Mouse (Mus musculus) embryonic facial prominence, embryonic 14.5 days (tissue): ENCODE measurements around the gene Nkx3-2. TPM values are rescaled to one million over a fixed set of nuclear protein-coding genes. Genes with fewer than 3 reads are reported as not detected.

Experiments used
- ATAC-seq: fragments of 200-750 bp; cut with Nextera tagmentation; 2 replicates; pipeline ENCODE4 v1.8.0; 2017; ENCODE audit warnings: low read depth, moderate number of reproducible peaks, moderate TSS enrichment
- DNase-seq: peaks from one replicate; pipeline ENCODE4 v3.0.0-alpha.2; 2015; ENCODE audit warnings: low spot score
- H3K27ac ChIP-seq: fragments of 300-500 bp; sonication (generic); replicated peaks from 2 replicates; pipeline ENCODE4 v1.5.1; 2014; ENCODE audit warnings: low read depth, mild to moderate bottlenecking, low read length, moderate library complexity
- H3K27me3 ChIP-seq: fragments of 300-500 bp; sonication (generic); replicated peaks from 2 replicates; pipeline ENCODE4 v1.6.1; 2014; ENCODE audit warnings: low read length; ENCODE audit not compliant: control insufficient read depth, insufficient read depth
- H3K36me3 ChIP-seq: fragments of 300-500 bp; sonication (generic); 2 replicates; pipeline ENCODE4 v1.6.1; 2014; ENCODE audit warnings: low read length, mixed read lengths; ENCODE audit not compliant: control insufficient read depth, insufficient read depth
- H3K4me1 ChIP-seq: fragments of 300-500 bp; sonication (generic); 2 replicates; pipeline ENCODE4 v1.6.1; 2014; ENCODE audit warnings: antibody characterized with exemption, low read length; ENCODE audit not compliant: control insufficient read depth, insufficient read depth
- H3K4me2 ChIP-seq: fragments of 300-500 bp; sonication (generic); 2 replicates; pipeline ENCODE4 v1.6.1; 2014; ENCODE audit warnings: low read depth, mild to moderate bottlenecking, low read length, moderate library complexity, mixed read lengths
- H3K4me3 ChIP-seq: fragments of 300-500 bp; sonication (generic); 2 replicates; pipeline ENCODE4 v1.5.1; 2014; ENCODE audit warnings: low read depth, mild to moderate bottlenecking, low read length
- H3K9ac ChIP-seq: fragments of 300-500 bp; sonication (generic); 2 replicates; pipeline ENCODE4 v1.6.1; 2014; ENCODE audit warnings: low read depth, mild to moderate bottlenecking, low read length, moderate library complexity, mixed read lengths
- H3K9me3 ChIP-seq: fragments of 300-500 bp; sonication (generic); 2 replicates; pipeline ENCODE4 v1.6.1; 2016; ENCODE audit warnings: low read length; ENCODE audit not compliant: control insufficient read depth
- WGBS: fragments of 180-500 bp; shearing (Covaris S2); extraction: QIAGEN DNeasy Blood & Tissue Kit; methylation state at CpG from one replicate; pipeline ENCODE4 v1.1.7; 2014; 5-methylcytosine and 5-hydroxymethylcytosine counted together
- polyA plus RNA-seq: library from polyadenylated mRNA; unstranded; fragments of >200 nt; fragmentation: Nextera tagmentation; extraction: Ambion mirVana; gene quantifications from 2 replicates; pipeline ENCODE4 v1.2.1, GENCODE M21; 2014

Nkx3-2 gene
- polyA plus RNA-seq, 1 experiment from 2014 or later = 1.2 TPM

DNA sequence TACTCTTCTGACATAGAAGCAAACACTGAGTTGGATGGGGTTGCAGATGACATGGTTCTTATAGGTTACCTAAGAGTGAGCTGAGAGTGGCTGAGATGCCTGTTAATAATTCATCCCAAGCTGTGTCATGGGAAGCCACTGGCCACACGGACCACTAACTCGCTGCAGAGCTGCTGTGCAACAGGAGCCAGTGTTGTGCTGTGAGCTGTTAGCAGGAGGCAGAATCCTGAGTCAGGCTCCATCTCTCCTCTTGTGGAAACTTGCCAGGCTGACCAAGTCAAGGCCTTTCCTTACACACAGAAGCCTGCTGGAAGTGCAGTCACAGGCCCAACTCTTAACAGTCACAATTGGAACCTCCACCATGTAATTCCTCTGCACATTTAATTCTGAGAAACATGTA is 26.2 kb upstream of the Nkx3-2 start:
- no peak overlapping the region for H3K9ac ChIP-seq
- no peak for DNase-seq
- H3K27ac ChIP-seq = no peak overlapping the region
- no peaks in the 10 kb centered on the region for H3K27me3 ChIP-seq
- no peak for ATAC-seq
- no peaks in the 10 kb centered on the region for H3K4me1 ChIP-seq
- peaks cover 90% of the 10 kb centered on the region for H3K36me3 ChIP-seq
- H3K4me2 ChIP-seq = no peak overlapping the region
- WGBS = 94% methylated on average over 2 of the region's 2 CpGs
- H3K4me3 ChIP-seq = no peak overlapping the region
- no peaks in the 10 kb centered on the region for H3K9me3 ChIP-seq

DNA sequence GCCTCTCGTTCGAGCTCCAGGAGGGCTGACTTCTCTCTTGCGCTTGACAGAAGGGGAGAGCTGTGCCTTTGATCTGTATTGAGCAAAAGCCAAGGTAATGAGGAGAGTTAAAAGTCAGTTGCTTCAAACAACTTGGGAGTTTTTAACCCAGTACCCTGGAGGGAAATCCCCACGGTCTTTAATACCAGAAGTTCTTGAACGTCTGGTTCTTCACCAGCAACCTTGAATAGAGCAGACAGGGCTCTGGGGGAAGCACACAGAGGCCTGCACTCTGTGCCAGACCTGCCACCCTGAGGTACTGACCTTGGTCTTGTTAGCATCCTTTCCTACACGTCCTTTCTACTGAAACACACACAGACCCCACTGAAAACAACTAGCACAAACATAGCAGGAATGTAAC is 24.6 kb upstream of the Nkx3-2 start:
- 79% methylated on average over 6 of the region's 6 CpGs for WGBS

DNA sequence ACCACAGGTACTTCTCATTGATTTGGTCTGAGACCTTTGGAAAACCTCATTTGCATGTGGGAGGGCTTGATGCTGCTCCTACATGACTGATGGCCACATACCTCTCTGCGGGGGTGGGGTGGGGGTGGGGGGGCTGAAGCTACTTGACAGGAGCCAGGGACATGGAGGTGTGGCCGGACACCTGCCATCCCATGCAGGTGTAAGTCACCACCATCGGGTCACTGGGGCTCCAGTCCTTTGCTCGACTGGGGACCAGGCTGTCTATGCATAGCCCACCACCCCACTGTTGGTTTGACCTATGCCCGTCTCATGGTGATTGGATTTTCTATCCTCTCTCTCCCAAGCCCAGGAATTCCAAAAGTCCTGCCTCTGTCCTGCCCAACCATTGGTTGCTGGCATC is 17.6 kb upstream of the Nkx3-2 start:
- no peak overlapping the region for H3K4me3 ChIP-seq
- WGBS = 78% methylated on average over 5 of the region's 5 CpGs
- H3K36me3 ChIP-seq = peaks cover 20% of the 10 kb centered on the region
- no peak overlapping the region for H3K4me2 ChIP-seq
- no peaks in the 10 kb centered on the region for H3K9me3 ChIP-seq
- no peaks in the 10 kb centered on the region for H3K4me1 ChIP-seq
- DNase-seq = no peak
- H3K9ac ChIP-seq = no peak overlapping the region
- no peak for ATAC-seq
- no peaks in the 10 kb centered on the region for H3K27me3 ChIP-seq
- H3K27ac ChIP-seq = no peak overlapping the region

More for the DNA sequence above, 24.6 kb upstream of the Nkx3-2 start:
- no peaks in the 10 kb centered on the region for H3K9me3 ChIP-seq
- no peak overlapping the region for H3K4me3 ChIP-seq
- H3K9ac ChIP-seq = no peak overlapping the region
- no peaks in the 10 kb centered on the region for H3K27me3 ChIP-seq
- DNase-seq (no peak), ATAC-seq (no peak)
- H3K27ac ChIP-seq = no peak overlapping the region
- H3K4me1 ChIP-seq = no peaks in the 10 kb centered on the region
- H3K36me3 ChIP-seq = peaks cover 81% of the 10 kb centered on the region
- H3K4me2 ChIP-seq = no peak overlapping the region

DNA sequence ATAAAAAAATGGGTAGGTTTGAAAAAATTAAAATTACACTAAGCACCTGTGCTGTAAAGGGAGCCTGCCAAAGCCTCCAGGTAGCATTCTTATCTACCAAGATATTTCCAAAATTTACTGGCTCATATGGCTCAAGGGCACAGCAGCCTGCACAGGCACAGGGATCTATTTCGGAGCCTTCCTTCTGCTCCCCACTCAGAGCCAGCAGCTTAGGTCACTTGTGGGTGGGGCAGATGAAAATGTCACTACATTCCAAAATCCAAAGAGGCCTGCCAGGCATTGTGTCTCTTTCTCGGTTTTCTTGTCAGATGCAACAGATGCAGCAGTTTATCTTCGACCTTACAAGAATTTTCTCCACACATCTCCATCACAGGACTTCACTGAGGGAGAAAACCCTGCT is 15.7 kb upstream of the Nkx3-2 start:
- no peak for ATAC-seq
- no peaks in the 10 kb centered on the region for H3K27me3 ChIP-seq
- no peaks in the 10 kb centered on the region for H3K4me1 ChIP-seq
- no peak overlapping the region for H3K27ac ChIP-seq
- H3K9ac ChIP-seq = no peak overlapping the region
- H3K9me3 ChIP-seq = no peaks in the 10 kb centered on the region
- H3K4me3 ChIP-seq = no peak overlapping the region
- no peak overlapping the region for H3K4me2 ChIP-seq
- 69% methylated on average over 3 of the region's 3 CpGs for WGBS
- H3K36me3 ChIP-seq = 0 out of 2 replicates have a peak, but pooled peaks cover 2% of the 10 kb centered on the region
- no peak for DNase-seq

DNA sequence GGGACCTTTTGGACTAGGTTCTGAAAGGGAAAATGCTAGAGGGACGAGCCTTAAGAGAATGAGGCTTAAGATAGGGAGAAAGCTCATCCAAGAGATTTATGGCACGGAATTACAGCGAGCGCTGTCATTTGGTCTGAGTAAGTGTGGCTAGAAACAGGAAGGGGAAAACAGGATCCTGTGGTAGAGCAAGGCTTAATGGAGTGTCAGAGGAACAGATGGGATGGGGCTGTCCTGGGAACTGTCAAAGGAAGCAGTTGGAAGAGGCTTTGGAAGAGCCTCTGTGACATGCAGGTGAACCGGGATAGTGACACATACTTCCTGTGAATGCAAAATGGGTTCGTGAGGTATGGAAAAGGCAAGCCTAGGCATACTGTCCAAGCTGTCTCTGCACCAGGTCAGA is 11.4 kb upstream of the Nkx3-2 start:
- no peak for DNase-seq

DNA sequence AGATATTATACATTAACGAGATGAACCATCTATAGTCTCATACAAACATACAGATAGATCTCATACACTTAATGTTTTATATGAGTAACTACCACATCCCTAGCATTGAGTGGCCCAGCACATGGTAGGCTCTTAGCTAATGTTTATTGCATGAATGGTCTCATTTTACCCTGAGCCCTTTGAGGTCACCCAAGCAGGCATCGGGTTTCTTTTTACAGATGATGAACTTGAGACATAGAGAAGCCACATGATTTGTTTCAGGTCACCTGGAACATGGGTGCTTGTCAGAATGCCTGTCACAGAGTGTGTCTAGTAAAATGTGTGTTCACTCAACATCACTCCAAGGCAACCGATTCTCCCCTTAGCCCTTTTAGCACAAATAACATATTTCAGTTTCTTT is 11.0 kb upstream of the Nkx3-2 start:
- Histone ChIP-seq H3K4me1 (no peaks in the 10 kb centered on the region), H3K4me2 (no peak overlapping the region), H3K9me3 (no peaks in the 10 kb centered on the region), H3K9ac (no peak overlapping the region), H3K36me3 (no peaks in the 10 kb centered on the region), H3K4me3 (no peak overlapping the region), H3K27me3 (no peaks in the 10 kb centered on the region), H3K27ac (no peak overlapping the region)
- ATAC-seq (no peak), DNase-seq (no peak)
- WGBS = 66% methylated on average over 3 of the region's 3 CpGs

More for the DNA sequence above, 11.4 kb upstream of the Nkx3-2 start:
- no peaks in the 10 kb centered on the region for H3K9me3 ChIP-seq
- no peak overlapping the region for H3K9ac ChIP-seq
- no peaks in the 10 kb centered on the region for H3K27me3 ChIP-seq
- no peak for ATAC-seq
- H3K27ac ChIP-seq = no peak overlapping the region
- H3K4me1 ChIP-seq = no peaks in the 10 kb centered on the region
- no peak overlapping the region for H3K4me2 ChIP-seq
- no peak overlapping the region for H3K4me3 ChIP-seq
- no peaks in the 10 kb centered on the region for H3K36me3 ChIP-seq
- WGBS = 65% methylated on average over 6 of the region's 6 CpGs

DNA sequence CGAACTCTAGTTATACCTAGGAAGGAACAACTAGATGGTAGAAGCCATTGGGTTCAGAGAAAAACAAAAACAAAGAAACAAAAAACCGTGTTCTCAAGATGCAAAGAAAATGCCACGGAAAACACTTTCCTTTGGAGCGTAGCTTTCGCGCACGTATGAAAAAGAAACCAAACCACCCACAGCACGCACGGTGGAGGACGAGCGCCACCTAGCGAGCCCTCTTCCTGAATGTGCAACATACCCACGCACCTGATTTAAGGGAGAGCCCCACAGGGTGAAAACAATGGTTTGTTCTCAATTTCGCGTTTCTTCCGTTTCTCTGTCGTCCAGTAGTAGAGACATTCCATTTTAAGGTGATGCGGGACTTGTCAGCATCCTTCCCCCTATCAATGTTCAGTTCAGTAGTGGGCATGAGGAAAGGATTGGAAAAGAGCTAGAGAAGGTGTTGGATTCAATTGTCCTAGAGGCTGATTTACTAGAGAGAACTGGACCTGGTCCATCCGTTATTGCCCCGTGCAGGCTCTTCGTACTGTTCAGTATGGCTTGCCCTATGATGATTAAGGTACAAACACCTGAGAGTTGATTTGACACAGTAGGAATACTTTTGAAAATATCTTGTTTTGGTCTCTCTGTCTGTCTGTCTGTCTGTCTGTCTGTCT is 4.2 kb upstream of the Nkx3-2 start:
- Histone ChIP-seq H3K9ac (no peak overlapping the region), H3K27ac (no peak overlapping the region), H3K27me3 (peaks cover 51% of the 10 kb centered on the region), H3K4me2 (peak overlapping the region; percentile 54), H3K9me3 (no peaks in the 10 kb centered on the region), H3K4me3 (peak overlapping the region; percentile 34), H3K36me3 (no peaks in the 10 kb centered on the region), H3K4me1 (peaks cover 15% of the 10 kb centered on the region; the same call in 1 of the 2 replicates)
- peak; percentile 66 for ATAC-seq
- DNase-seq = peak; percentile 89
- 5% methylated on average over 21 of the region's 21 CpGs for WGBS

DNA sequence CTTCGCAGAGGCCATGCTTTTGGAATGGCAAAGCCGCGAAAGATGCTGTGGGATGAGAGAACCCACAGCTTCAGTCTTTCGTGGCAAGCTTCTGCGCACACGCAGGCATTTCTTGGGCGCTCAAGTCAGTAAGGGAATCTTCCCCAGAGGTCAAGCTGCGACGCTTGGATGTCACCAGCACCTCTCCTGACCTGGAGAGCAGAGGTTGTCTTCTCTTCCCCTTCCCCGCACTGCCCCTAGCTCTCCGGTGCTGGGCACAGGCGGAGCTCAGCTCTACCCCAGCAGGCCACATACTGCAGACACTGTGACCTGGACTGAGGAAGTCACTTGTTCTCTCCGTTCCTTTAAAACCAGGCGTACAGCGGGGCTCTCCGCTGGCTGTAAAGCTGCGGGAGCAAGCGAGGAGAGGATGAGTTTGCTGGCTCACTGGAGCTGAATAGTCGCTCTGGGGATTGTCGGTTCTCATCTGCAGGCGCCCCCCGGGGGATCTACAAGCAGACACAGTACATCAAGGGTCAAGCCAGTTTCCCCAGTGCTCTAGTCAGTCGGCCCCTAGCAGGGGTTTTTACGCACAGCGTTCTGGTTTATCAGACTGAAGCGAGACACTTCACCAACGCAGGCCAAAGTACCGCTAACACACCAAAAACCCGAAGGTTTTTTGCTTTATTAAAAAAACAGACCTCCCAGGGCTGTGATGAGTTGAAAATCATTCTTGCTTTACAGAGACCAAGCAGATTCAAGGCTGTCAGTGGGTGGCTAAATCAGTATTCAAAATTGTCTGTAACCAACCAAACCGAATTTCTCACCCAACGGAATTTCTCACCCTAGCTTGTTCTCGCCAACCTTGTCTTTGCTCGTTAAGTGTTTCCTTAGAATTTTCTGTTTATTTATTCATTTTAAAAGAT is 3.2 kb upstream of the Nkx3-2 start:
- H3K4me3 ChIP-seq = peak overlapping the region; percentile 34
- H3K36me3 ChIP-seq = no peaks in the 10 kb centered on the region
- H3K27ac ChIP-seq = no peak overlapping the region
- WGBS = 7% methylated on average over 33 of the region's 33 CpGs
- peak overlapping the region; percentile 54 for H3K4me2 ChIP-seq
- 0 out of 2 replicates have a peak overlapping the region, but pooled peaks have one; percentile 8 for H3K9ac ChIP-seq
- peaks cover 15% of the 10 kb centered on the region; the same call in 1 of the 2 replicates for H3K4me1 ChIP-seq
- H3K9me3 ChIP-seq = no peaks in the 10 kb centered on the region
- peaks cover 60% of the 10 kb centered on the region for H3K27me3 ChIP-seq
- ATAC-seq (no peak), DNase-seq (no peak)
